20 mouse cellular contexts compared by ENCODE assay signal in genomic region chr8:122779255-122779654, GRCm38 (mm10).
"Had no signal": no experiment of that assay in that cellular context is flagged by ENCODE, and none has a peak within 500 bp of the region (broad histone marks: within the 10 kb centered on the region; RNA-seq: fewer than 3 reads in every experiment).

No protein-coding gene starts in this region.

- H3K9ac ChIP-seq: lung, embryonic 15.5 days; midbrain, embryonic 12.5 days; neural tube, embryonic 13.5 days; stomach, embryonic 15.5 days had no signal

- H3K4me2 ChIP-seq: lung, embryonic 15.5 days; midbrain, embryonic 12.5 days; neural tube, embryonic 13.5 days; stomach, embryonic 15.5 days had no signal

- H3K9me3 ChIP-seq: lung, embryonic 15.5 days; midbrain, embryonic 12.5 days; neural tube, embryonic 13.5 days; stomach, embryonic 15.5 days had no signal

- H3K27ac ChIP-seq: lung, embryonic 15.5 days; midbrain, embryonic 12.5 days; neural tube, embryonic 13.5 days; stomach, embryonic 15.5 days had no signal

- H3K27me3 ChIP-seq: lung, embryonic 15.5 days; stomach, embryonic 15.5 days had no signal

- H3K4me3 ChIP-seq: lung, embryonic 15.5 days; midbrain, embryonic 12.5 days; myocyte; neural tube, embryonic 13.5 days; stomach, embryonic 15.5 days had no signal

- DNase-seq: kidney, adult 18-20 months; kidney, adult 9 months; kidney, postnatal 14 days; kidney, postnatal 4 days; layer of hippocampus, adult 9-11 months; lung, adult 18-20 months; lung, postnatal 10 days; lung, postnatal 36 days; retina, postnatal 1 day; right cerebral cortex, postnatal 25 days; spleen, adult 18-20 months; thymus, adult 18-20 months; thymus, postnatal 36 days had no signal

- ATAC-seq: intestine, embryonic 16.5 days; midbrain, embryonic 16.5 days had no signal
